Mouse (Mus musculus) stomach, embryonic 16.5 days (tissue): Measurements from ENCODE around the gene Fat1. TPM values are rescaled to one million over a fixed set of nuclear protein-coding genes. Genes with fewer than 3 reads are reported as not detected.

ENCODE experiments used
- ATAC-seq: fragments of 200-750 bp; cut with Nextera tagmentation; 2 replicates; pipeline ENCODE4 v1.8.0; 2017; ENCODE audit warnings: moderate number of reproducible peaks, moderate TSS enrichment; ENCODE audit not compliant: insufficient read depth, low FRiP score
- H3K27ac ChIP-seq: fragments of 300-500 bp; sonication (generic); 2 replicates; pipeline ENCODE4 v1.5.1; 2014; ENCODE audit warnings: low read length
- H3K27me3 ChIP-seq: fragments of 300-500 bp; sonication (generic); 2 replicates; pipeline ENCODE4 v1.6.1; 2014; ENCODE audit warnings: low read length, control low read depth, mixed read lengths; ENCODE audit not compliant: control insufficient read depth, insufficient read depth
- H3K36me3 ChIP-seq: fragments of 300-500 bp; sonication (generic); 2 replicates; pipeline ENCODE4 v1.6.1; 2014; ENCODE audit warnings: low read length; ENCODE audit not compliant: control insufficient read depth, insufficient read depth
- H3K4me1 ChIP-seq: fragments of 300-500 bp; sonication (generic); 2 replicates; pipeline ENCODE4 v1.6.1; 2014; ENCODE audit warnings: low read length, control low read depth, mixed read lengths; ENCODE audit not compliant: control insufficient read depth, insufficient read depth
- H3K4me2 ChIP-seq: fragments of 300-500 bp; sonication (generic); 2 replicates; pipeline ENCODE4 v1.6.1; 2014; ENCODE audit warnings: low read depth, low read length, mixed read lengths
- H3K4me3 ChIP-seq: fragments of 300-500 bp; sonication (generic); replicated peaks from 2 replicates; pipeline ENCODE4 v1.5.1; 2014; ENCODE audit warnings: mild to moderate bottlenecking, low read length
- H3K9ac ChIP-seq: fragments of 300-500 bp; sonication (generic); 2 replicates; pipeline ENCODE4 v1.6.1; 2014; ENCODE audit warnings: low read length
- H3K9me3 ChIP-seq: fragments of 300-500 bp; sonication (generic); replicated peaks from 2 replicates; pipeline ENCODE4 v1.6.1; 2016; ENCODE audit warnings: low read length, control low read depth; ENCODE audit not compliant: control insufficient read depth
- WGBS: fragments of 180-500 bp; shearing (Covaris S2); extraction: QIAGEN DNeasy Blood & Tissue Kit; methylation state at CpG from one replicate; pipeline ENCODE4 v1.1.7; 2014; 5-methylcytosine and 5-hydroxymethylcytosine counted together
- polyA plus RNA-seq: library from polyadenylated mRNA; unstranded; fragments of >200 nt; fragmentation: Nextera tagmentation; extraction: Ambion mirVana; gene quantifications from 2 replicates; pipeline ENCODE4 v1.2.1, GENCODE M21; 2015

Gene Fat1
- polyA plus RNA-seq, 1 experiment from 2014 or later: 20.2 TPM

- Histone ChIP-seq H3K4me1 (peaks cover 10% of the 10 kb centered on the region; the same call in 1 of the 2 replicates), H3K27ac (no peak overlapping the region), H3K4me2 (no peak overlapping the region), H3K9me3 (0 out of 2 replicates have a peak, but pooled peaks cover 2% of the 10 kb centered on the region), H3K36me3 (peaks cover 6% of the 10 kb centered on the region), H3K27me3 (no peaks in the 10 kb centered on the region), H3K9ac (no peak overlapping the region), H3K4me3 (no peak overlapping the region)
- WGBS: 82% methylated on average over 4 of the region's 4 CpGs
- ATAC-seq: no peak
Measured at GRCm38 (mm10) chr8:44945577-44945976, 10.3 kb downstream of the Fat1 start.

GRCm38 (mm10) chr8:44948597-44948996 lies 13.3 kb downstream of the Fat1 start:
- Histone ChIP-seq H3K9ac (no peak overlapping the region), H3K27me3 (no peaks in the 10 kb centered on the region), H3K4me2 (no peak overlapping the region), H3K4me3 (no peak overlapping the region), H3K27ac (no peak overlapping the region), H3K4me1 (0 out of 2 replicates have a peak, but pooled peaks cover 6% of the 10 kb centered on the region), H3K9me3 (0 out of 2 replicates have a peak, but pooled peaks cover 12% of the 10 kb centered on the region), H3K36me3 (peaks cover 36% of the 10 kb centered on the region)
- WGBS: 54% methylated on average over 9 of the region's 9 CpGs
- no peak for ATAC-seq

- no peak for ATAC-seq
- Histone ChIP-seq H3K4me2 (no peak overlapping the region), H3K4me1 (peaks cover 17% of the 10 kb centered on the region), H3K27me3 (no peaks in the 10 kb centered on the region), H3K36me3 (peaks cover 8% of the 10 kb centered on the region; the same call in 1 of the 2 replicates), H3K9me3 (no peaks in the 10 kb centered on the region), H3K4me3 (no peak overlapping the region), H3K27ac (no peak overlapping the region), H3K9ac (no peak overlapping the region)
- 48% methylated on average over 10 of the region's 10 CpGs for WGBS
Measured at GRCm38 (mm10) chr8:44960455-44960854, 25.2 kb downstream of the Fat1 start.

GRCm38 (mm10) chr8:44960906-44961305 lies 25.7 kb downstream of the Fat1 start:
- Histone ChIP-seq H3K4me2 (no peak overlapping the region), H3K9ac (no peak overlapping the region), H3K9me3 (no peaks in the 10 kb centered on the region), H3K4me1 (peaks cover 17% of the 10 kb centered on the region), H3K27me3 (no peaks in the 10 kb centered on the region), H3K36me3 (peaks cover 8% of the 10 kb centered on the region; the same call in 1 of the 2 replicates), H3K4me3 (no peak overlapping the region), H3K27ac (no peak overlapping the region)
- no peak for ATAC-seq
- WGBS: 66% methylated on average over 5 of the region's 5 CpGs

- no peaks in the 10 kb centered on the region for H3K27me3 ChIP-seq
- 56% methylated on average over 6 of the region's 6 CpGs for WGBS
- no peak overlapping the region for H3K4me2 ChIP-seq
- H3K9me3 ChIP-seq: no peaks in the 10 kb centered on the region
- no peak overlapping the region for H3K4me3 ChIP-seq
- ATAC-seq: no peak
- no peak overlapping the region for H3K9ac ChIP-seq
- peaks cover 8% of the 10 kb centered on the region; the same call in 1 of the 2 replicates for H3K36me3 ChIP-seq
- H3K4me1 ChIP-seq: peaks cover 17% of the 10 kb centered on the region
- H3K27ac ChIP-seq: no peak overlapping the region
Measured at GRCm38 (mm10) chr8:44961492-44961891, 26.2 kb downstream of the Fat1 start.

GRCm38 (mm10) chr8:44962572-44963231 lies 27.5 kb downstream of the Fat1 start:
- H3K4me1 ChIP-seq: peaks cover 17% of the 10 kb centered on the region
- no peak overlapping the region for H3K4me3 ChIP-seq
- 0 out of 2 replicates have a peak, but pooled peaks cover 5% of the 10 kb centered on the region for H3K36me3 ChIP-seq
- H3K4me2 ChIP-seq: no peak overlapping the region
- WGBS: 85% methylated on average over 12 of the region's 12 CpGs
- no peak overlapping the region for H3K9ac ChIP-seq
- H3K27ac ChIP-seq: no peak overlapping the region
- no peaks in the 10 kb centered on the region for H3K27me3 ChIP-seq
- no peak; the same call in 1 of the 2 replicates for ATAC-seq
- H3K9me3 ChIP-seq: no peaks in the 10 kb centered on the region

GRCm38 (mm10) chr8:44967521-44968039 lies 32.3 kb downstream of the Fat1 start:
- 91% methylated on average over 8 of the region's 8 CpGs for WGBS
- Histone ChIP-seq H3K36me3 (0 out of 2 replicates have a peak, but pooled peaks cover 3% of the 10 kb centered on the region), H3K9ac (no peak overlapping the region), H3K4me2 (no peak overlapping the region), H3K4me1 (peaks cover 12% of the 10 kb centered on the region), H3K27ac (no peak overlapping the region), H3K27me3 (no peaks in the 10 kb centered on the region), H3K4me3 (no peak overlapping the region), H3K9me3 (no peaks in the 10 kb centered on the region)
- ATAC-seq: no peak

GRCm38 (mm10) chr8:44970093-44970492 lies 34.8 kb downstream of the Fat1 start:
- ATAC-seq: no peak
- WGBS: 53% methylated on average over 12 of the region's 12 CpGs
- peaks cover 20% of the 10 kb centered on the region for H3K4me1 ChIP-seq
- no peak overlapping the region for H3K9ac ChIP-seq
- H3K9me3 ChIP-seq: no peaks in the 10 kb centered on the region
- no peaks in the 10 kb centered on the region for H3K27me3 ChIP-seq
- 0 out of 2 replicates have a peak, but pooled peaks cover 3% of the 10 kb centered on the region for H3K36me3 ChIP-seq
- no peak overlapping the region for H3K4me3 ChIP-seq
- H3K27ac ChIP-seq: no peak overlapping the region
- H3K4me2 ChIP-seq: no peak overlapping the region

- no peak for ATAC-seq
- WGBS: 45% methylated on average over 6 of the region's 6 CpGs
Measured at GRCm38 (mm10) chr8:44971346-44971745, 36.1 kb downstream of the Fat1 start.

More at GRCm38 (mm10) chr8:44971346-44971745, 36.1 kb downstream of the Fat1 start:
- H3K27ac ChIP-seq: no peak overlapping the region
- no peaks in the 10 kb centered on the region for H3K9me3 ChIP-seq
- H3K9ac ChIP-seq: no peak overlapping the region
- H3K27me3 ChIP-seq: no peaks in the 10 kb centered on the region
- H3K36me3 ChIP-seq: 0 out of 2 replicates have a peak, but pooled peaks cover 3% of the 10 kb centered on the region
- H3K4me3 ChIP-seq: no peak overlapping the region
- peaks cover 24% of the 10 kb centered on the region for H3K4me1 ChIP-seq
- no peak overlapping the region for H3K4me2 ChIP-seq
